In the genomic region with DNA sequence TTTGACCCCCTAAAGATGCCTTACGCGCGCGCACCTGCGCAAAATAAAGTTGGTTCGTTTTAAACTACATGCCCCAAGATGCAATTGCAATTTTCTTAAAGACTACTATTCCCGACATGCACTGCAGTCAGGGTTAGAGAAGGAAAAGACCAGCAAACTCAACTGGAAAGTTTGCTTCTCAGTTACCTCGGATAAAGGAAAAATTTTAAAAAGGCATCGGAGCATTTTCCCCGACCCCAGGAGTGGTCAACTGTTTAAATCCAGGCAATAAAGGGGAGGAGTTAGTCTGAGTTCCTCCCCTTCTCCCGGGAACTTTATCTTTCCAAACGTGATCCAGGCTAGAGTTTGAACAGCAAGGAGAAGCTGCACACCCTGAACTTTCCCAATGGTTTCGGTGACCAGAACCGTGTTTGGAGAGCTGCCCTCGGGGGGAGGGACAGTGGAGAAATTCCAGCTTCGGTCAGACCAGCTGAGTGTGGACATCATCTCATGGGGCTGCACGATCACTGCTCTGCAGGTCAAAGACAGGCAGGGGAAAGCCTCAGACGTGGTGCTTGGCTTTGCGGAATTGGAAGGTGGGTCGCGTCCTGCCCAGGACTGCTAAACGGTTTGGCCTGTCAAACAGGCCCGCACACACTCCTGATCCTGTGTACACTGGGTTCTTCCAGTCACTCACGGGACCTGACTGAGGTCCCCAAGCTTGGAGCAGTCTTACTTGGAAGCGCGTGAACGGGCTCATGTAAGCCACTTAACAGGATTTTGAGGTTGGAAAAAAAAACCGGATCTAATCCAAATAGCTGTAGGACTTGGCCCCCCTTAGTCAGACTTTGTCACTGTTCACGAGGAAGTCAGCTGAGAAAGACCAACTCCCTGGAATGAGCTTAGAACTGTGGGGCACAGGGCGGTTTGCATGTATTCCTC, we compare ENCODE assay signal across 7 mouse cellular contexts. TPM values are rescaled to one million over a fixed set of nuclear protein-coding genes. Genes with fewer than 3 reads are reported as not detected.
DNase-seq lines count a peak whose midpoint lies in the region; ATAC-seq lines count a peak whose summit lies in the region.

A gene (plus strand): TSS at position 141 of the 921 bp plus-strand sequence.

- H3K9ac ChIP-seq in intestine, embryonic 14.5 days (ENCODE audit: low read length) = peak within 1 kb of the TSS; percentile 53

- H3K27ac ChIP-seq in intestine, embryonic 14.5 days (ENCODE audit: low read depth) = peak within 1 kb of the TSS; percentile 78

- peak; percentile 86 for DNase-seq in adrenal gland, postnatal 14 days
- peak; percentile 39 for DNase-seq in embryo, embryonic 11.5 days (ENCODE audit: low read depth, low spot score)
- no peak for DNase-seq in gonadal fat pad, adult 2 months (ENCODE audit: low read depth)
- DNase-seq in intestine, embryonic 14.5 days (ENCODE audit: low spot score) = peak; percentile 86
- peak; percentile 36 to 40 for DNase-seq in left cerebral cortex, postnatal 36 days (ENCODE audit: low spot score in 2 of 2)
- DNase-seq in right cerebral cortex, postnatal 14 days = peak; percentile 20

- 5% methylated on average over 30 of the region's 30 CpGs for WGBS in intestine, embryonic 14.5 days

- no peaks in the 10 kb centered on the region for H3K27me3 ChIP-seq in intestine, embryonic 14.5 days (replicated peaks; ENCODE audit: control insufficient read depth, insufficient read depth, low read length)

- intact Hi-C loops in left cerebral cortex, postnatal 36 days (cut with DNase I) = no loop called here

- peak within 1 kb of the TSS; percentile 56 for H3K4me3 ChIP-seq in intestine, embryonic 14.5 days (ENCODE audit: low read depth, low read length)

- peak within 1 kb of the TSS; percentile 73 for H3K4me2 ChIP-seq in intestine, embryonic 14.5 days (ENCODE audit: low read length)

- H3K36me3 ChIP-seq in intestine, embryonic 14.5 days (ENCODE audit: control insufficient read depth, insufficient read depth, low read length) = no peaks in the 10 kb centered on the region

- H3K4me1 ChIP-seq in intestine, embryonic 14.5 days (replicated peaks; ENCODE audit: control insufficient read depth, insufficient read depth, low read length) = peaks cover 10% of the 10 kb centered on the region

- peak; percentile 68 for ATAC-seq in intestine, embryonic 14.5 days (replicated peaks; ENCODE audit: low FRiP score, low TSS enrichment, low read depth)
- ATAC-seq in megakaryocyte-erythroid progenitor cell, adult 5-6 weeks (replicated peaks; ENCODE audit: low FRiP score, low TSS enrichment, poor library complexity, severe bottlenecking) = peak; percentile 76

- H3K9me3 ChIP-seq in intestine, embryonic 14.5 days (ENCODE audit: control insufficient read depth, low read length) = no peaks in the 10 kb centered on the region

RNA-seq across cellular contexts. Expression of the gene that starts here (rescaled TPM):
- 21.6 and 27.1 TPM in 2 replicates for total RNA-seq in adrenal gland, postnatal 14 days (2021)
- polyA plus RNA-seq in gonadal fat pad, adult 2 months (2012; rRNA removed) = 21.6 and 28.1 TPM in 2 replicates
- polyA plus RNA-seq in intestine, embryonic 14.5 days (2014; fragmentation: Nextera tagmentation; extraction: Ambion mirVana) = 35.1 and 38.4 TPM in 2 replicates
- total RNA-seq in left cerebral cortex, postnatal 36 days (2021) = 1 to 10 TPM; 2.6 to 2.7 TPM
- total RNA-seq in megakaryocyte-erythroid progenitor cell, adult 5-6 weeks (2014; fragmentation: Nextera tagmentation) = 2.3 and 3.9 TPM in 2 replicates
- 3.0 and 4.2 TPM in 2 replicates for total RNA-seq in megakaryocyte-erythroid progenitor cell, adult 5-6 weeks (2017)
